Mouse (Mus musculus): ENCODE measurements around the gene Fmo3. TPM values are rescaled to one million over a fixed set of nuclear protein-coding genes. Genes with fewer than 3 reads are reported as not detected.

Gene Fmo3
- 10.1 and 10.8 TPM in 2 replicates for polyA plus RNA-seq (2012; rRNA removed)

- WGBS, result 69% methylated on average over 1 of the region's 1 CpGs
- Histone ChIP-seq H3K4me3 (replicated peaks; ENCODE audit: extremely low read depth, low read depth, low read length) (no peak within 1 kb of the TSS), H3K4me1 (ENCODE audit: control insufficient read depth, insufficient read depth, low read length) (peaks cover 2% of the 10 kb centered on the region)
- DNase-seq, result no peak
- TF ChIP-seq POLR2A (IDR thresholded peaks at IDR 0.05; ENCODE audit: borderline replicate concordance, extremely low read depth, low read depth, low read length), result no peak
- no peak for TF ChIP-seq CTCF (IDR thresholded peaks at IDR 0.05; ENCODE audit: insufficient read depth, low read length)
These were observed at the start of gene Fmo3 for GRCm38 (mm10) chr1:162984428-162984827. Gene Fmo3, minus strand, starts transcription at chr1:162984528.

GRCm38 (mm10) chr1:163023075-163023474 is 38.7 kb upstream of the Fmo3 start:
- Histone ChIP-seq H3K4me1 (ENCODE audit: control insufficient read depth, insufficient read depth, low read length) (no peaks in the 10 kb centered on the region), H3K4me3 (replicated peaks; ENCODE audit: extremely low read depth, low read depth, low read length) (no peak overlapping the region)
- DNase-seq, result no peak
- TF ChIP-seq CTCF (IDR thresholded peaks at IDR 0.05; ENCODE audit: insufficient read depth, low read length) (no peak), POLR2A (IDR thresholded peaks at IDR 0.05; ENCODE audit: borderline replicate concordance, extremely low read depth, low read depth, low read length) (no peak)

GRCm38 (mm10) chr1:163009220-163009619 is 24.9 kb upstream of the Fmo3 start:
- peak; percentile 10 for DNase-seq
- H3K4me3 ChIP-seq (replicated peaks; ENCODE audit: extremely low read depth, low read depth, low read length), result no peak overlapping the region
- no peaks in the 10 kb centered on the region; the same call in 1 of the 2 replicates for H3K4me1 ChIP-seq (ENCODE audit: control insufficient read depth, insufficient read depth, low read length)
- TF ChIP-seq POLR2A (IDR thresholded peaks at IDR 0.05; ENCODE audit: borderline replicate concordance, extremely low read depth, low read depth, low read length) (no peak), CTCF (IDR thresholded peaks at IDR 0.05; ENCODE audit: insufficient read depth, low read length) (no peak)
- WGBS, result 42% methylated on average over 3 of the region's 3 CpGs

- no peak for TF ChIP-seq POLR2A (IDR thresholded peaks at IDR 0.05; ENCODE audit: borderline replicate concordance, extremely low read depth, low read depth, low read length)
- no peak for TF ChIP-seq CTCF (IDR thresholded peaks at IDR 0.05; ENCODE audit: insufficient read depth, low read length)
- WGBS, result 83% methylated on average over 2 of the region's 2 CpGs
- H3K4me3 ChIP-seq (replicated peaks; ENCODE audit: extremely low read depth, low read depth, low read length), result no peak overlapping the region
- H3K4me1 ChIP-seq (ENCODE audit: control insufficient read depth, insufficient read depth, low read length), result no peaks in the 10 kb centered on the region
- no peak for DNase-seq
These were observed 19.2 kb upstream of the Fmo3 start for GRCm38 (mm10) chr1:163003496-163003895.

- WGBS, result 65% methylated on average over 4 of the region's 4 CpGs
- TF ChIP-seq CTCF (IDR thresholded peaks at IDR 0.05; ENCODE audit: insufficient read depth, low read length) (no peak), POLR2A (IDR thresholded peaks at IDR 0.05; ENCODE audit: borderline replicate concordance, extremely low read depth, low read depth, low read length) (no peak)
- no peak for DNase-seq
- H3K4me1 ChIP-seq (ENCODE audit: control insufficient read depth, insufficient read depth, low read length), result no peaks in the 10 kb centered on the region
- H3K4me3 ChIP-seq (replicated peaks; ENCODE audit: extremely low read depth, low read depth, low read length), result no peak overlapping the region
These were observed 17.0 kb upstream of the Fmo3 start for GRCm38 (mm10) chr1:163001271-163001829.

GRCm38 (mm10) chr1:162987546-162987945 is 3.2 kb upstream of the Fmo3 start:
- no peak for TF ChIP-seq CTCF (IDR thresholded peaks at IDR 0.05; ENCODE audit: insufficient read depth, low read length)
- Histone ChIP-seq H3K4me1 (ENCODE audit: control insufficient read depth, insufficient read depth, low read length) (peaks cover 2% of the 10 kb centered on the region), H3K4me3 (replicated peaks; ENCODE audit: extremely low read depth, low read depth, low read length) (no peak overlapping the region)
- 70% methylated on average over 3 of the region's 3 CpGs for WGBS
- no peak for DNase-seq

- 62% methylated on average over 1 of the region's 1 CpGs for whole genome bisulfite sequencing
- H3K4me3 ChIP-seq (replicated peaks; ENCODE audit: extremely low read depth, low read depth, low read length), result no peak overlapping the region
- TF ChIP-seq CTCF (IDR thresholded peaks at IDR 0.05; ENCODE audit: insufficient read depth, low read length) (no peak), POLR2A (IDR thresholded peaks at IDR 0.05; ENCODE audit: borderline replicate concordance, extremely low read depth, low read depth, low read length) (no peak)
- H3K4me1 ChIP-seq (ENCODE audit: control insufficient read depth, insufficient read depth, low read length), result peaks cover 2% of the 10 kb centered on the region
- no peak for DNase-seq
These were observed 2.4 kb upstream of the Fmo3 start for GRCm38 (mm10) chr1:162986777-162987176.

GRCm38 (mm10) chr1:162986121-162986748 is 1.9 kb upstream of the Fmo3 start:
- Histone ChIP-seq H3K4me3 (replicated peaks; ENCODE audit: extremely low read depth, low read depth, low read length) (no peak overlapping the region), H3K4me1 (ENCODE audit: control insufficient read depth, insufficient read depth, low read length) (peaks cover 2% of the 10 kb centered on the region)
- no peak for DNase-seq
- 73% methylated on average over 2 of the region's 2 CpGs for WGBS
- TF ChIP-seq POLR2A (IDR thresholded peaks at IDR 0.05; ENCODE audit: borderline replicate concordance, extremely low read depth, low read depth, low read length) (no peak), CTCF (IDR thresholded peaks at IDR 0.05; ENCODE audit: insufficient read depth, low read length) (no peak)

GRCm38 (mm10) chr1:162963556-162963955 is 20.8 kb downstream of the Fmo3 start:
- TF ChIP-seq CTCF (IDR thresholded peaks at IDR 0.05; ENCODE audit: insufficient read depth, low read length) (no peak), POLR2A (IDR thresholded peaks at IDR 0.05; ENCODE audit: borderline replicate concordance, extremely low read depth, low read depth, low read length) (no peak)
- Histone ChIP-seq H3K4me3 (replicated peaks; ENCODE audit: extremely low read depth, low read depth, low read length) (no peak overlapping the region), H3K4me1 (ENCODE audit: control insufficient read depth, insufficient read depth, low read length) (no peaks in the 10 kb centered on the region)
- WGBS, result 52% methylated on average over 2 of the region's 2 CpGs
- no peak for DNase-seq

- DNase-seq, result no peak
- WGBS, result 67% methylated on average over 1 of the region's 1 CpGs
- no peak for TF ChIP-seq CTCF (IDR thresholded peaks at IDR 0.05; ENCODE audit: insufficient read depth, low read length)
- no peak for TF ChIP-seq POLR2A (IDR thresholded peaks at IDR 0.05; ENCODE audit: borderline replicate concordance, extremely low read depth, low read depth, low read length)
- Histone ChIP-seq H3K4me3 (replicated peaks; ENCODE audit: extremely low read depth, low read depth, low read length) (no peak overlapping the region), H3K4me1 (ENCODE audit: control insufficient read depth, insufficient read depth, low read length) (peaks cover 4% of the 10 kb centered on the region)
These were observed 26.9 kb downstream of the Fmo3 start for GRCm38 (mm10) chr1:162957422-162957821.
